Mouse (Mus musculus) kidney, postnatal 0 days (tissue): Measurements from ENCODE around the gene Chst3. TPM values are rescaled to one million over a fixed set of nuclear protein-coding genes. Genes with fewer than 3 reads are reported as not detected.
"Not testable (repeated sequence)": the region's sequence is repeated elsewhere in the genome, so short reads cannot be mapped to it uniquely, and the experiment has no call there.

Experiments
- ATAC-seq: fragments of 200-750 bp; cut with Nextera tagmentation; replicated peaks from 2 replicates; pipeline ENCODE4 v1.8.0; 2017; ENCODE audit warnings: low read depth, moderate number of reproducible peaks, moderate TSS enrichment, moderate library complexity; ENCODE audit not compliant: low FRiP score
- DNase-seq: peaks from one replicate; pipeline ENCODE4 v3.0.0-alpha.2; 2016; ENCODE audit warnings: low spot score
- H3K27ac ChIP-seq: fragments of 300-500 bp; sonication (generic); 2 replicates; pipeline ENCODE4 v1.5.1; 2014; ENCODE audit warnings: mild to moderate bottlenecking
- H3K27me3 ChIP-seq: fragments of 300-500 bp; sonication (generic); 2 replicates; pipeline ENCODE4 v1.6.1; 2014; ENCODE audit warnings: low read length, mixed read lengths; ENCODE audit not compliant: insufficient read depth
- H3K36me3 ChIP-seq: fragments of 300-500 bp; sonication (generic); 2 replicates; pipeline ENCODE4 v1.6.1; 2014; ENCODE audit warnings: low read length, mixed read lengths; ENCODE audit not compliant: insufficient read depth
- H3K4me1 ChIP-seq: fragments of 300-500 bp; sonication (generic); replicated peaks from 2 replicates; pipeline ENCODE4 v1.6.1; 2014; ENCODE audit warnings: antibody characterized with exemption, low read length, mixed read lengths; ENCODE audit not compliant: insufficient read depth
- H3K4me2 ChIP-seq: fragments of 300-500 bp; sonication (generic); 2 replicates; pipeline ENCODE4 v1.6.1; 2014; ENCODE audit warnings: mild to moderate bottlenecking, low read length, moderate library complexity, mixed read lengths
- H3K4me3 ChIP-seq: fragments of 300-500 bp; sonication (generic); replicated peaks from 2 replicates; pipeline ENCODE4 v1.5.1; 2014; ENCODE audit warnings: low read depth, low read length
- H3K9ac ChIP-seq: fragments of 300-500 bp; sonication (generic); 2 replicates; pipeline ENCODE4 v1.6.1; 2014; ENCODE audit warnings: low read depth, low read length
- H3K9me3 ChIP-seq: fragments of 300-500 bp; sonication (generic); replicated peaks from 2 replicates; pipeline ENCODE4 v1.6.1; 2016; ENCODE audit warnings: low read length, inconsistent platforms, mixed read lengths
- CTCF ChIP-seq: IDR thresholded peaks from 2 replicates; pipeline ENCODE4 v1.5.1; 2016; ENCODE audit warnings: antibody characterized with exemption, low read depth, mild to moderate bottlenecking, moderate library complexity
- WGBS: fragments of 180-500 bp; shearing (Covaris S2); extraction: QIAGEN DNeasy Blood & Tissue Kit; methylation state at CpG from one replicate; pipeline ENCODE4 v1.1.7; 2014; 5-methylcytosine and 5-hydroxymethylcytosine counted together
- microRNA-seq: library from miRNA; unstranded; fragments of <30 nt; microRNA quantifications from one replicate; pipeline ENCODE4, GENCODE M21; 2016
- polyA plus RNA-seq: library from polyadenylated mRNA; unstranded; fragments of >200 nt; fragmentation: Nextera tagmentation; extraction: Ambion mirVana; gene quantifications from 2 replicates; pipeline ENCODE4 v1.2.1, GENCODE M21; 2015

The Chst3 gene
- polyA plus RNA-seq, 1 experiment from 2014 or later: 0.87 TPM

DNA sequence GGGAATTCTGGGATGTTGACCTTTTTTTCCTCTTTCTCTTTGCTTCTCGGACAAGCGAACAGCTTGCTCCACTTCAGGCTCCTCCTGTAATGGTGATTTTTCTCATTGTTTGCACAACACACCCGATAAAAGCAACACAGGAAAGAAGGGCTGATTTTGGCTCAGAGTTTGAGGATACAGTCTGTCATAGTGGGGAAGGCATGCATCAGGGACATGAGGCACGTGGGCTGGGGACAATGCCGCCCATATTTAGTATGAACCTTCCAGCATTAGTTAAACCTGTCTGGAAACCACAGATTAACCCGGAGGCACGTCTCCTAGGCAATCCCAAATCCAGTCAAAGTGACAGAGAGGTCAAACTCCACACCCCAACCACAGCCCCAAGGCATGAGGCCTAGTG, 82.1 kb downstream of the Chst3 start:
- no peak overlapping the region for H3K27ac ChIP-seq
- 63% methylated on average over 7 of the region's 7 CpGs for WGBS
- no peaks in the 10 kb centered on the region for H3K4me1 ChIP-seq
- no peaks in the 10 kb centered on the region for H3K9me3 ChIP-seq
- ATAC-seq: no peak
- H3K4me3 ChIP-seq: no peak overlapping the region
- TF ChIP-seq CTCF: no peak
- no peak for DNase-seq
- H3K27me3 ChIP-seq: no peaks in the 10 kb centered on the region
- H3K36me3 ChIP-seq: no peaks in the 10 kb centered on the region
- H3K9ac ChIP-seq: no peak overlapping the region
- no peak overlapping the region for H3K4me2 ChIP-seq

DNA sequence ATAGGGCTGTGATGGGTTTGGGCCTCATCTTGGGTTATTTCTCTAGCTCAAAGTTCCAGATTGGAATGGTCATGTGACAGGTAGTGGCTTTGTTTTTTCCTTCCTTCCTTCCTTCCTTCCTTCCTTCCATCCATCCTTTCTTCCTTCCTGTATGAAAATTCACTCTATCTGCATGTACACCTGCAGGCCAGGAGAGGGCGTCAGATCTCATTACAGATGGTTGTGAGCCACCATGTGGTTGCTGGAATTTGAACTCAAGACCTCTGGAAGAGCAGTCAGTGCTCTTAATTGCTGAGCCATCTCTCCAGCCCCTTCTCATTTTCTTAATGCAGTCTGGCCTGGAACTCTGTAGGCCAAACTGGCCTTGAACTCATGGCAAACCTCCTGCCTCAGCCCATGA, 83.0 kb downstream of the Chst3 start:
- H3K9ac ChIP-seq, ATAC-seq, H3K27ac ChIP-seq, H3K4me3 ChIP-seq, H3K4me1 ChIP-seq, H3K36me3 ChIP-seq, DNase-seq, H3K4me2 ChIP-seq, H3K27me3 ChIP-seq, H3K9me3 ChIP-seq: not testable (repeated sequence)
- 63% methylated on average over 1 of the region's 1 CpGs for WGBS
- TF ChIP-seq CTCF: peak; percentile 22; the same call in 1 of the 2 replicates

DNA sequence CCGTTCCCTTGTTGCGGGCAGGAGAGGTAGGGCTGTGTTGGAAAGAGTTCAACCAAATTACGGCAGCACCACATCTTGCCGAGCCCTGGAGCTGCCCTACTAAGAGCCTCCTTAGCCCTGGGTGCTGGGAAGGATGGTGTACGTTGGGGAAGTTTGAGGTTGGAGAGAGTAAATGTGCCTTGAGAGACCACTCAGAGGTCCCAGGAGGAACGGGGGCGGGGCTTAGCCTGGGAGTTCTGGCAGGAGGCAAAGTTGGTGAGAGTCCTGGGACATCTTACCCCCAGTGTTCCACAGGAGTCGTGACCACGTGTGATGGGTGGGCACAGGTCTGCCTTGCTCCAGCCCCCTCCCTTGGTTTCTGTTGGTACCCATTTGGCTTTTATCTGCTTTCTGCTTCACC, 84.9 kb downstream of the Chst3 start:
- no peak overlapping the region for H3K4me3 ChIP-seq
- H3K9me3 ChIP-seq: no peaks in the 10 kb centered on the region
- no peak for DNase-seq
- no peak overlapping the region for H3K27ac ChIP-seq
- WGBS: 63% methylated on average over 9 of the region's 9 CpGs
- no peak overlapping the region for H3K9ac ChIP-seq
- no peak for ATAC-seq
- no peak overlapping the region for H3K4me2 ChIP-seq
- no peak for TF ChIP-seq CTCF
- no peaks in the 10 kb centered on the region for H3K4me1 ChIP-seq
- H3K27me3 ChIP-seq: no peaks in the 10 kb centered on the region
- H3K36me3 ChIP-seq: no peaks in the 10 kb centered on the region

DNA sequence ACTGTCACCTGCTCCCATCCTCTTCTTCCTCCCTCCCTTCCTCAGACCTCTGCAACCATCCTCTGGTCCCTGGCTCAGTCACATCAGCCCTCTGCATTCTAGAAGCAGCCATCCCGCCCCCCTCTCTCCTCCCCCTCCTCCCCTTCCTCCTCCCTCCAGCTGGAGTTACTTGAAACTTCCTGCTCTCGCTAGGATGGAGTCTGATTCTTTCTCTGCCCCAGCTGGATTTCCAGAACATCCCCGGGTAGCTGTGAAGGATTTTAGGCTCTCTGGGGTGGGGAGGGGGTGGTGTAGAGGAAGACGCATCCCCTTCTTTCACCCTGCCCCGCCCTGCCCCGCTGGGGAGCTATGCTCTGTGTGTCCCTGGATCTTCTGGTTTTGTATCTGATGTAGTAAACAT, 85.6 kb downstream of the Chst3 start:
- peak; percentile 47 for DNase-seq

More for the DNA sequence above, 85.6 kb downstream of the Chst3 start:
- H3K27ac ChIP-seq: no peak overlapping the region
- no peak for TF ChIP-seq CTCF
- no peaks in the 10 kb centered on the region for H3K9me3 ChIP-seq
- H3K4me3 ChIP-seq: no peak overlapping the region
- H3K9ac ChIP-seq: no peak overlapping the region
- no peaks in the 10 kb centered on the region for H3K36me3 ChIP-seq
- 25% methylated on average over 6 of the region's 6 CpGs for WGBS
- no peak overlapping the region for H3K4me2 ChIP-seq
- H3K4me1 ChIP-seq: no peaks in the 10 kb centered on the region
- peak; percentile 35; the same call in 1 of the 2 replicates for ATAC-seq
- H3K27me3 ChIP-seq: no peaks in the 10 kb centered on the region

Small RNAs within 50 kb of the gene (microRNA-seq; reads per million reads assigned to microRNA genes)
- gene Gm22117: not detected

Other genes starting within 250 kb of the Chst3 start
- 57.8 and 64.1 TPM in 2 replicates for gene Ascc1, start 216.5 kb downstream of the Chst3 start, polyA plus RNA-seq
- gene Anapc16, start 216.1 kb downstream of the Chst3 start, polyA plus RNA-seq: 103 and 106 TPM in 2 replicates
- gene Spock2, start 113.0 kb downstream of the Chst3 start, polyA plus RNA-seq: 22.0 and 24.2 TPM in 2 replicates
- 142 and 160 TPM in 2 replicates for gene Psap, start 58.4 kb upstream of the Chst3 start, polyA plus RNA-seq
- gene Vsir, start 127.6 kb upstream of the Chst3 start, polyA plus RNA-seq: 3.4 and 3.7 TPM in 2 replicates
- gene Gm17455, start 180.5 kb upstream of the Chst3 start, polyA plus RNA-seq: 0.74 and 0.84 TPM in 2 replicates